Mouse (Mus musculus) neural tube, embryonic 15.5 days (tissue): ENCODE results near the gene Krtap13-1. TPM values are rescaled to one million over a fixed set of nuclear protein-coding genes. Genes with fewer than 3 reads are reported as not detected.

ENCODE experiments used
- ATAC-seq: fragments of 200-750 bp; cut with Nextera tagmentation; 2 replicates; pipeline ENCODE4 v1.8.0; 2017; ENCODE audit warnings: mild to moderate bottlenecking, moderate TSS enrichment, moderate library complexity; ENCODE audit not compliant: low FRiP score
- H3K27ac ChIP-seq: fragments of 300-500 bp; sonication (generic); replicated peaks from 2 replicates; pipeline ENCODE4 v1.5.1; 2015; ENCODE audit warnings: mild to moderate bottlenecking, inconsistent platforms
- H3K27me3 ChIP-seq: fragments of 300-500 bp; sonication (generic); replicated peaks from 2 replicates; pipeline ENCODE4 v1.6.1; 2015; ENCODE audit warnings: inconsistent platforms
- H3K36me3 ChIP-seq: fragments of 300-500 bp; sonication (generic); 2 replicates; pipeline ENCODE4 v1.6.1; 2015; ENCODE audit warnings: inconsistent platforms
- H3K4me1 ChIP-seq: fragments of 300-500 bp; sonication (generic); 2 replicates; pipeline ENCODE4 v1.6.1; 2015; ENCODE audit warnings: inconsistent platforms
- H3K4me2 ChIP-seq: fragments of 300-500 bp; sonication (generic); 2 replicates; pipeline ENCODE4 v1.6.1; 2015; ENCODE audit warnings: inconsistent platforms, mild to moderate bottlenecking, moderate library complexity
- H3K4me3 ChIP-seq: fragments of 300-500 bp; sonication (generic); replicated peaks from 2 replicates; pipeline ENCODE4 v1.5.1; 2015; ENCODE audit warnings: mild to moderate bottlenecking, inconsistent platforms
- H3K9ac ChIP-seq: fragments of 300-500 bp; sonication (generic); replicated peaks from 2 replicates; pipeline ENCODE4 v1.6.1; 2015; ENCODE audit warnings: mild to moderate bottlenecking, inconsistent platforms
- H3K9me3 ChIP-seq: fragments of 300-500 bp; sonication (generic); replicated peaks from 2 replicates; pipeline ENCODE4 v1.6.1; 2016; ENCODE audit warnings: inconsistent platforms
- WGBS: fragments of 180-500 bp; shearing (Covaris S2); methylation state at CpG from one replicate; pipeline ENCODE4 v1.1.7; 2015; ENCODE audit warnings: mixed read lengths; 5-methylcytosine and 5-hydroxymethylcytosine counted together
- polyA plus RNA-seq: library from polyadenylated mRNA; unstranded; fragments of >200 nt; fragmentation: Nextera tagmentation; extraction: Ambion mirVana; gene quantifications from 2 replicates; pipeline ENCODE4 v1.2.1, GENCODE M21; 2015

Gene Krtap13-1
- not detected in 2 replicates for polyA plus RNA-seq

- H3K27ac ChIP-seq, result no peak within 1 kb of the TSS
- no peak within 1 kb of the TSS for H3K4me3 ChIP-seq
- no peaks in the 10 kb centered on the region for H3K27me3 ChIP-seq
- H3K4me2 ChIP-seq, result no peak within 1 kb of the TSS
- no peak for ATAC-seq
- no peaks in the 10 kb centered on the region for H3K4me1 ChIP-seq
- no peaks in the 10 kb centered on the region for H3K36me3 ChIP-seq
- 84% methylated on average over 4 of the region's 4 CpGs for WGBS
- no peaks in the 10 kb centered on the region for H3K9me3 ChIP-seq
- no peak within 1 kb of the TSS for H3K9ac ChIP-seq
Measured at GRCm38 (mm10) chr16:88728812-88729275, at the start of gene Krtap13-1. Gene Krtap13-1, plus strand, starts transcription at chr16:88728862.

GRCm38 (mm10) chr16:88679099-88679498 is 49.6 kb upstream of the Krtap13-1 start:
- Histone ChIP-seq H3K36me3 (no peaks in the 10 kb centered on the region), H3K9ac (no peak overlapping the region), H3K4me1 (no peaks in the 10 kb centered on the region), H3K4me2 (no peak overlapping the region), H3K27ac (no peak overlapping the region), H3K9me3 (no peaks in the 10 kb centered on the region), H3K4me3 (no peak overlapping the region), H3K27me3 (no peaks in the 10 kb centered on the region)
- no peak for ATAC-seq
- 82% methylated on average over 6 of the region's 6 CpGs for WGBS

- Histone ChIP-seq H3K9me3 (no peaks in the 10 kb centered on the region), H3K27ac (no peak overlapping the region), H3K4me2 (no peak overlapping the region), H3K27me3 (no peaks in the 10 kb centered on the region), H3K36me3 (no peaks in the 10 kb centered on the region), H3K9ac (no peak overlapping the region), H3K4me3 (no peak overlapping the region), H3K4me1 (no peaks in the 10 kb centered on the region)
- no peak for ATAC-seq
- 36% methylated on average over 2 of the region's 2 CpGs for WGBS
Measured at GRCm38 (mm10) chr16:88681282-88681681, 47.4 kb upstream of the Krtap13-1 start.

- H3K4me2 ChIP-seq, result no peak overlapping the region
- WGBS, result 56% methylated on average over 4 of the region's 4 CpGs
- no peaks in the 10 kb centered on the region for H3K4me1 ChIP-seq
- no peak overlapping the region for H3K9ac ChIP-seq
- no peaks in the 10 kb centered on the region for H3K27me3 ChIP-seq
- no peaks in the 10 kb centered on the region for H3K36me3 ChIP-seq
- no peaks in the 10 kb centered on the region for H3K9me3 ChIP-seq
- H3K4me3 ChIP-seq, result no peak overlapping the region
- no peak for ATAC-seq
- H3K27ac ChIP-seq, result no peak overlapping the region
Measured at GRCm38 (mm10) chr16:88696256-88696655, 32.4 kb upstream of the Krtap13-1 start.

- no peak overlapping the region for H3K4me3 ChIP-seq
- 63% methylated on average over 4 of the region's 4 CpGs for WGBS
- H3K27me3 ChIP-seq, result no peaks in the 10 kb centered on the region
- H3K9me3 ChIP-seq, result no peaks in the 10 kb centered on the region
- H3K9ac ChIP-seq, result no peak overlapping the region
- H3K36me3 ChIP-seq, result no peaks in the 10 kb centered on the region
- H3K4me2 ChIP-seq, result no peak overlapping the region
- H3K27ac ChIP-seq, result no peak overlapping the region
- ATAC-seq, result no peak
- no peaks in the 10 kb centered on the region for H3K4me1 ChIP-seq
Measured at GRCm38 (mm10) chr16:88701072-88701864, 27.4 kb upstream of the Krtap13-1 start.

- no peak for ATAC-seq
- Histone ChIP-seq H3K4me2 (no peak within 1 kb of the TSS), H3K27ac (no peak within 1 kb of the TSS), H3K4me1 (no peaks in the 10 kb centered on the region), H3K27me3 (no peaks in the 10 kb centered on the region), H3K9ac (no peak within 1 kb of the TSS), H3K36me3 (no peaks in the 10 kb centered on the region), H3K4me3 (no peak within 1 kb of the TSS), H3K9me3 (no peaks in the 10 kb centered on the region)
- 93% methylated on average over 10 of the region's 10 CpGs for WGBS
Measured at GRCm38 (mm10) chr16:88707496-88708012, 21.1 kb upstream of the Krtap13-1 start, which contains the start of gene 2310061N02Rik. Gene 2310061N02Rik, minus strand, starts transcription at chr16:88707962.

- Histone ChIP-seq H3K4me1 (no peaks in the 10 kb centered on the region), H3K4me3 (no peak overlapping the region), H3K9ac (no peak overlapping the region), H3K27me3 (no peaks in the 10 kb centered on the region), H3K4me2 (no peak overlapping the region), H3K9me3 (no peaks in the 10 kb centered on the region), H3K36me3 (no peaks in the 10 kb centered on the region), H3K27ac (no peak overlapping the region)
- 81% methylated on average over 4 of the region's 4 CpGs for WGBS
- no peak for ATAC-seq
Measured at GRCm38 (mm10) chr16:88710757-88711156, 17.9 kb upstream of the Krtap13-1 start.

- H3K4me1 ChIP-seq, result no peaks in the 10 kb centered on the region
- no peak for ATAC-seq
- no peak overlapping the region for H3K4me2 ChIP-seq
- no peaks in the 10 kb centered on the region for H3K27me3 ChIP-seq
- H3K4me3 ChIP-seq, result no peak overlapping the region
- H3K9ac ChIP-seq, result no peak overlapping the region
- no peaks in the 10 kb centered on the region for H3K36me3 ChIP-seq
- no peak overlapping the region for H3K27ac ChIP-seq
- 87% methylated on average over 6 of the region's 6 CpGs for WGBS
- H3K9me3 ChIP-seq, result no peaks in the 10 kb centered on the region
Measured at GRCm38 (mm10) chr16:88711245-88711644, 17.4 kb upstream of the Krtap13-1 start.

- H3K27ac ChIP-seq, result no peak overlapping the region
- H3K9ac ChIP-seq, result no peak overlapping the region
- H3K36me3 ChIP-seq, result no peaks in the 10 kb centered on the region
- no peak for ATAC-seq
- H3K4me2 ChIP-seq, result no peak overlapping the region
- no peak overlapping the region for H3K4me3 ChIP-seq
- no peaks in the 10 kb centered on the region for H3K27me3 ChIP-seq
- H3K4me1 ChIP-seq, result no peaks in the 10 kb centered on the region
- no peaks in the 10 kb centered on the region for H3K9me3 ChIP-seq
Measured at GRCm38 (mm10) chr16:88716549-88716948, 12.1 kb upstream of the Krtap13-1 start.

GRCm38 (mm10) chr16:88720031-88720430 is 8.6 kb upstream of the Krtap13-1 start:
- ATAC-seq, result no peak
- no peak overlapping the region for H3K9ac ChIP-seq
- no peaks in the 10 kb centered on the region for H3K27me3 ChIP-seq
- no peak overlapping the region for H3K4me3 ChIP-seq
- no peak overlapping the region for H3K4me2 ChIP-seq
- H3K4me1 ChIP-seq, result no peaks in the 10 kb centered on the region
- no peaks in the 10 kb centered on the region for H3K9me3 ChIP-seq
- H3K36me3 ChIP-seq, result no peaks in the 10 kb centered on the region
- 24% methylated on average over 1 of the region's 1 CpGs for WGBS
- H3K27ac ChIP-seq, result no peak overlapping the region

- no peak overlapping the region for H3K4me3 ChIP-seq
- no peak overlapping the region for H3K9ac ChIP-seq
- H3K9me3 ChIP-seq, result no peaks in the 10 kb centered on the region
- no peak overlapping the region for H3K4me2 ChIP-seq
- H3K27me3 ChIP-seq, result no peaks in the 10 kb centered on the region
- no peaks in the 10 kb centered on the region for H3K4me1 ChIP-seq
- 49% methylated on average over 2 of the region's 2 CpGs for WGBS
- ATAC-seq, result no peak
- no peaks in the 10 kb centered on the region for H3K36me3 ChIP-seq
- H3K27ac ChIP-seq, result no peak overlapping the region
Measured at GRCm38 (mm10) chr16:88735391-88735790, 6.7 kb downstream of the Krtap13-1 start.

GRCm38 (mm10) chr16:88744750-88745340 is 16.2 kb downstream of the Krtap13-1 start:
- Histone ChIP-seq H3K4me1 (no peaks in the 10 kb centered on the region), H3K4me3 (no peak overlapping the region), H3K27me3 (no peaks in the 10 kb centered on the region), H3K27ac (no peak overlapping the region), H3K4me2 (no peak overlapping the region), H3K36me3 (no peaks in the 10 kb centered on the region), H3K9me3 (no peaks in the 10 kb centered on the region), H3K9ac (no peak overlapping the region)
- ATAC-seq, result no peak
- 65% methylated on average over 4 of the region's 4 CpGs for WGBS
